Mouse (Mus musculus): ENCODE data around the gene Trove2.
"Not testable (repeated sequence)": the region's sequence is repeated elsewhere in the genome, so short reads cannot be mapped to it uniquely, and the experiment has no call there.

Gene Trove2

DNA sequence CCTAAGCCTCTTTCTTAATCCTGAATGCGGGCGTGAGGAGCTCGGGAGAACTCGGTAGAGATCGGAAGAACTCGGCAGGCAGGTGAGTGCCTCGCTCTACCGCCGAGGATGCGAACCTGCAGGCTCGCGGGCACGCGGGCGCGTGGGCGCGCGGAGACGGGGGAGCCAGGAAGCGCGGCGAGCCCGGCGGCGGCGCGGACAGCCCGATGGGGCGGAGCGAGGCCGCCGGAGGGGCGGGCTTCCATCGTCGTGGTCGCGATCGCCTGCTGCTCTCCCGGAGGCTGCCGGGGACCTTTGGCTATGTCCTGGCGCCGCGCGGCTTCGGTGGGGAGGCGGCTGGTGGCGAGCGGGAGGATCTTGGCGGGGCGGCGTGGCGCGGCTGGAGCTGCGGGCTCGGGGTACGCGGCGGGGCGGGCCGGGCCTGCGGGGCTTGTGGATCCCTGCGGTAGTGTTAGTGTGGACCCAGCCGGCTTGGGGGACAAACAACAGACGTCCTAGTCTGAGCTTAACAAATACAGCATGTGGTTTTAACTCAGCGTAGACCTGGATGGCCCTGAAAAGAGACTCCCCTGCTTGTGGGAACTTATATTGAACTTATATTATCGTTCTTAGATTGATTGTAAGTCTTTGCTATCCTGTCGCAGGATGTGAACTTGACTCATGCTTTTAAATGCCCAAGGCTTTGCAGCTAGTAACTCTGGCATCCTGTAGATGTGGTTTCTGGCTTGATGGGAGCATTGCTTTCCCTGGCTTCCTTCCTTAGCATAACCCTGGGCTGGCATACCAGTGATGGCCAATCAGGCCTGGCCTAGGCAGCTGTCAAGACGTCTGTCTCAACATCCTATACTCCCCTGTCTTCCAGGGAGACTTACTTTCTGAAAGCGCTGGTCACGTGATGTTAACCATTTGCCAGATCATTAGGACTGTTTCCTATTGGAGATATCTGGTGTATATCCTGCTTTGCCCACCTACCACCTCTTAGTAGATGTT, 37.2 kb downstream of the Trove2 start:
- peak; percentile 49 for DNase-seq (ENCODE audit: extremely low spot score, low read depth, low spot score)

DNA sequence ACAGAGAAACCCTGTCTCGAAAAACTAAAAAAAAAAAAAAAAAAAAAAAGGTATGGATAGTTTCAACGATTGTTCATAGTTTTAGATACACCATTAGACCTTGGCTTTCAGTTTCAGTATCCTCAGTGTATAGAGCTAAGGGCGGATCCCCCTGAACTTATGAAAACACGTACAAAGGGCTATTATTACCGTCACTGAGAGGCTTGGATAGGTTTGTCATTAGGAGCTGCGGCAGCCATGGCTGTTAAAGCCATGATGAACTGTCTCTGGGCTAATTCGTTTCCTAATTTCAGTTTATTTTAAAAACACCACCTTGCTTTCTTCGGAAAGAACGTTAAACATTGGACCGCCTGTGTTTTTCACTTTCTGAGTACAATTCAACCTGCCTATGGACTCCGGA, 38.1 kb downstream of the Trove2 start:
- no peak for DNase-seq (ENCODE audit: extremely low spot score, low read depth, low spot score)

DNA sequence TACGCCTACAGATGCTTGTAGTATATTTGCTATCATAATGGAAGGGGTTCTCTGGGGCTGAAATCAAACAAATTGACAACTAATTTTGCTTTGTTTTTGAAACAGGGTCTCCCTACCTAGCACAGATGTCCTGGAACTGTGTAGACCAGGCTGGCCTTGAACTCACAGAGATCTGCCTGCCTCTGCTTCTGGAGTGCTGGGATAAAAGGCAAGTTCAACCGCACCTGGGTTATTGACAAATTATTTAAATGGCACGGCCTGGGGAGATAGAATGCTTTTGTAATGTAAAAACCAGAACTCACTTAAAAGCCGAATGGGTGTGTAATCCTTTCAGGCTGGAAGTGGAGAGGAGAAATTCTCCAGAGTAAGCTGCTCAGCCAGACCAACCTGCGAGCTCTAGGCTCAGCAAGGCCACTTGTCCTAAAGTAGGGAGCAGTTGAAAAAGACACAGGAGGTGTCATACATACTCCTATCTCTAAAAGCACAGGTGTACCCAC, 42.9 kb downstream of the Trove2 start:
- DNase-seq (ENCODE audit: extremely low spot score, low read depth, low spot score) = no peak

DNA sequence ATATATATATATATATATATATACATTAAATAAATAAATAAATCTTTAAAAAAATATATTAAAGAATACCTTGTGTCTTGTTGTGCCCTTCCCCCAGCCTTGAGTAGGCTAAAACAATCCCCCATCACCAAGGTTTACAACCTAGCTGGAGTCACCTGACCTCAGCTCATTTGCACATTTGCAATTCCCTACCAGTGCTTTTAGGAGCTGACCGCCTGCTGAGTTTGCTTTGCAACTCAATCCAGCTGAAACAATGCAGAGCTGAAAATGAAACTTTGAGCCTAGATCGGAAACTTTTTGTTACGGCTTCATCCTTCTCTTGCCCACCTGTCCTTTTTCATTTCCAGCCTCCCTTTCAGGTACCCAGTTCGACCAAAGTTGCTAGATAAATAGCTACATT, 45.2 kb downstream of the Trove2 start:
- no peak for DNase-seq (ENCODE audit: extremely low spot score, low read depth, low spot score)

DNA sequence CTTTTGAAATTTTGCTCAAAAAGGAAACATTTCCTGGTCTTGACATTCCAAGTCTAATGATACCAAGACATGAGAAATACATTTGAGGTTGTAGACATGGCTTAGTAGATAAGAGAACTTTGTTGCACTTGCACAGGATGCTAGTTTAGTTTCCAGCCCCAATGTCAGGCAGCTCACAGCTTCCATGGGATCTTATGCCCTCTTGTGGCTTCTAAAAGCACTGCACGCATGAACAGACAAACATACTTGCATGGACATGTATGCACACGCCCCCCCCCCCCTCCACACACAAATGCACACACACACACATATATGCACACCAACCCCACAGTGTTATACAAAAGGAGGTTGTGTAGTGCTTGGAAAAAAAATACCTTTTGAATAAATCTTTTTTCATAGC, 46.0 kb downstream of the Trove2 start:
- no peak for DNase-seq (ENCODE audit: extremely low spot score, low read depth, low spot score)

DNA sequence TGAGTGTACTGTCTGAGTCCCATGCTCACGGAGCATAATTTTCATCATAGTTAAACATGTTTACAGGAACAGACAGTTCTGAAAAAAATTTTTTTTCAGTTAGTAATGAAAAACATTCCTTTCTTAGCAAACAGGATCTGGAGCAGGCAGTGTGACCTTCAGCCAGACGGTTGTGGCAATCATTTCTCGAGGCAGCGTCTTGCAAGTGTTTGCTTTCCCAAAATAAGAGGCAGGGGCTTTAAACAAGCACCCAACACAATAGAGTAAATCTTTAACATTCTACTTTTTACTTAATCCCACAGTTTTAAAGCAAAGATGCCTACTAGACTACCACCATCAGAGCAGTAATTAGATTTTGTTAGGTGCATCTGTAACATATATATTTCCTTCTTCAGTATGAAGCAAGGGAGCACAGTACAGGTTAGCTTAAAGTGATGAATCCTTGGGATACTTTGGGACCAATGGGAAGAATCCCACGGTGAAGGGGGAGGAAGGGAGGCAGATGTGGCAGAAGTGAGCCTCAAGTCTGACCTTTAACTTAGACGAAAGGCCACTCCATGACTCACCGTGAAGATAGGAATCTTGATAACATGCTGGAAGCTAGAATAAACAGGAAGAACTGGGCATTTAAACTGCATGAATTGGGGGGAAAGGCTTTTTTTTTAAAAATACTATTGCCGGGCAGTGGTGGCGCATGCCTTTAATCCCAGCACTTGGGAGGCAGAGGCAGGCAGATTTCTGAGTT, 49.0 kb downstream of the Trove2 start:
- no peak for DNase-seq (ENCODE audit: extremely low spot score, low read depth, low spot score)

DNA sequence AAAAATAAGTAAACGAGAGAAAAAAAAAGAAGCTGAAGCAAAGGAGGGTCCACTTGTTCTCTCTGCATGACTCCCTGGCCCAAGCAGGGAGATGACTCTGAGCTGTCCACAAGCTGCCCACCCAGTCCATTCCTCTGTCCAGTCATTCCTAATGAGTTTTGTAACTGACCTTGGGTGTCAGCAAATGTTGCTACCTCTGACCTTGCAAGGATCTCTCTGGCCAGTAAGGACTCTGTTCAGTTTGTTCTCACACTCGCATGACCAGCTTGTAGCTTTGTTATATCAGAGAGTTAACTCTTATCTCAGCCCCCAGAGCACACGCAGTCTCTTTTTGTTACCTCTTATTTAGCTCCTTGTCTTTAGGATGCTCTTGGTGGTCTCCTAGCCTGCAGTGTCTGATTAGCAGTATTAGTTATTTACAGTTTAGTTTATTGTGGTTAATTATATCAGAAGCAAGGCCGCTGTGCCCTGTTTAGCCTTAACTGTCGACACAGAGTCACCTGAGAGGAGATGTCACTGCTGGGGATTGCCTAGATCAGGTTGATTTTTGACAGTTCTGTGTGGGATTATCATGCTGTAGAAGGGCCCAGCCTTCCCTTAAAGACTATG, 52.3 kb downstream of the Trove2 start:
- DNase-seq (ENCODE audit: extremely low spot score, low read depth, low spot score) = no peak

DNA sequence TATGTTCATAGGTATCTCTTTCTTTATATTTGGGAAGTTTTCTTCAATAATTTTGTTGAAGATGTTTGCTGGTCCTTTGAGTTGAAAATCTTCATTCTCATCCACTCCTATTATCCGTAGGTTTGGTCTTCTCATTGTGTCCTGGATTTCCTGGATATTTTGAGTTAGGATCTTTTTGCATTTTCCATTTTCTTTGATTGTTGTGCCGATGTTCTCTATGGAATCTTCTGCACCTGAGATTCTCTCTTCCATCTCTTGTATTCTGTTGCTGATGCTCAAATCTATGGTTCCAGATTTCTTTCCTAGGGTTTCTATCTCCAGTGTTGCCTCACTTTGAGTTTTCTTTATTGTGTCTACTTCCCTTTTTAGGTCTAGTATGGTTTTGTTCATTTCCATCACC, 60.8 kb downstream of the Trove2 start, which contains the start of gene Glrx2:
Gene Glrx2 (plus strand): TSS at position 301 of the 400 bp plus-strand sequence.
- DNase-seq (ENCODE audit: extremely low spot score, low read depth, low spot score) = not testable (repeated sequence)

DNA sequence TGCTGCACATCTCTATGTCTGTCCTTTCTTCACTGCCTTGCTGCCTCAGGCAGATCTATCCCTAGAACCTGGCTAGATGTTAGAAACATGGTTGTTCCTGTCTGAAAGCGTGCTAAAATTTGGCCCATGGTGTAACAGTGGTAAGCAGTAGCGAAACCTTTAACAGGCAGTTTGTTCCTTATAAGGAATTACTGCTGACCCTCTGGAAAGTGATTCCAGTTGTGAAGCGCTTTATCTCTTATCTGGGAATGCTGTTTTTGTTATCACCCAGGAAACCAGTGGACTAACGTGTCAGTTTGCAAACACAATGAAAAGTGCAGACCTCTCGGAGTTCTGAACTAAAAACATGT, 66.3 kb downstream of the Trove2 start:
- no peak for DNase-seq (ENCODE audit: extremely low spot score, low read depth, low spot score)

DNA sequence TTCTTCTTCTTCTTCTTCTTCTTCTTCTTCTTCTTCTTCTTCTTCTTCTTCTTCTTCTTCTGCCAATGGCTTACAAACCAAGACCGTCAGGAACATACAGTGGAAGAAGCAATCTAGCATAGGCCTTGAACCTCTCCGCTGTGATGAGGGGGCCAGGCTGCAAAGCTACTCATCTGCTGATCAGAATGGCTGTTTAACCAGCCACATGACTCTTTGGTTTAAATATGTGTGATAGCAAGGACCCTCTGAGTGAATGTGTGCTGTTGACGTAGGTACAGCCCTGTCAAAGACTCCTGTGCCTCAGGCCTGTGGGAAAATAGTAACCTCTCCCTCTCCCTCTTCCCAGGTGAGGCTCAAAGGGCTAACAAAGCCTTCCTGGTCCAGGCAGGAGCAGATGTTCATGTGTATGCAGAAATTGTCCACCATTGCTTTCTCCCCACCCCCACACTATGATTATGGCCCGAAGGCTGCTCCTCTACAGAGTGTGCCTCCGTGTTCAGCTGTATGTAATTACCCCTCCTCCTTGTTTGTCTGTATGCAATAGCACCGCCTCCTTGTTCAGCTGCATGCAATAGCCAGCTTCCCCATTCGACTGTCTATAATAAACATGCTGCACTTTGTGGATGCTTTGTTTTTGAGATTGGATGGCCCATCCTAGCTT, 66.8 kb downstream of the Trove2 start:
- no peak for DNase-seq (ENCODE audit: extremely low spot score, low read depth, low spot score)

DNA sequence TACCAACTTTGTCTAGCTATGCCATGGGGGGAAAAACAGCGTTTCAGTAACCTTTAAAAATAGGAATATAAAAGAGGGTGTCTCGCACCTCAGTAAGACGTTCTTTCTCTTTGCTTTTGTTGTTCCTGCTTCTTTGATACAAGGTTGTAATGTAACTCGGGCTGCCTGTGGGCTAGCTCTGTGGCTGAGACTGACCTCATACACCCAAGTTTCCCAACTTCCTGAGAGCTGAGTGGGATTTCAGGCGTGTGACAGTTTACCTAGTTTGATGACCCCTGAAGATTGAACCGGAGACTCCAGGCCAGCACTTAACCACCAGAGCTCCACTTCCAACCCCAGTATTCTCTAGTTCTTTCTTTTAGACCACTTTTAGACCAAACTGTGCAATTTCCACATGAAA, 68.5 kb downstream of the Trove2 start:
- DNase-seq (ENCODE audit: extremely low spot score, low read depth, low spot score) = no peak

DNA sequence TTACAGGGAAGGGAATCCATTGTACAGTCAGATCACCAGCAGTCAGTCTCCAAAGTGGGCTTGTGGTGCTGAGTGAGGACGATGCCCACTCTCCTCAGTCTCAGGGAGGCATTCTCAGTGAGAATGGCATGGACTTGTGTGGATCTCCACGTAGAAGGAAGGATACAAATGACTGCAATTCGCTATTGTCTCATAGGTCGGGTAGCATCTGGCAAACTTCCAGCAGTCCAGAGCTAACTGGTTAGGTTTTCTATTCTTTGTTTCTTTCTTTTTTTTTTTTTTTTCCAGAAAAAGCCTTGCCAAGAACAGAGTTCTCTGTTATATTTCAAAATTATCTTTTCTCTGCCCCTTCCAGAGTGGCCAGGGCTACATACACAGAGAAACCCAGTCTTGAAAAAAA, 69.9 kb downstream of the Trove2 start:
- DNase-seq (ENCODE audit: extremely low spot score, low read depth, low spot score) = no peak

DNA sequence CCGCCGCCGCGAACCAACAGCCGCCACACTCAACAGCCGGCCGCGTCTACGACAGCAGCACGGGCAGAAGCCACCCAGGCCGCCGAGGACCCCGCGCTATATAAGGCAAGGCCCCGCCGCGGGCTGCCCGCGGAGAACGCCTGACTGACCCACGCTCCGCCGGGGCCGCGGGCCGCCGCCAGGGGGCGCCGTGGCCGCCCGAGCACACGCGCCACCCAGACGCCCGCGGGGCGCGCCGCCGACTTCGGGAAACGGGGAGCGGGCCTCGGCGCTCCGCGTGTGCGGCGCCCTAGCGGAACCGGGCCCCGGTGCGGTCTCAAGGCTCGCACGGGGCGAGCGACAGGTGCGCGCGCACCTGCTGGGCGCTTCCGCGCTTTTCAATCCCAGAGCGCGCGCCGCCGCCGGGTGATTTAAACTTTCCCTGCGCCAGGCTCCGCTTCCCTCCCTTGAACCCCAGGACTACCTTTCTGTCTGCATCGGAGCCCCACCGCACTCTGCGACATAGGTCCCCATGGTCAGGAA, 74.1 kb downstream of the Trove2 start, which contains the start of gene Cdc73:
Gene Cdc73 (minus strand): TSS at position 153 of the 522 bp plus-strand sequence.
- DNase-seq (ENCODE audit: extremely low spot score, low read depth, low spot score) = no peak

DNA sequence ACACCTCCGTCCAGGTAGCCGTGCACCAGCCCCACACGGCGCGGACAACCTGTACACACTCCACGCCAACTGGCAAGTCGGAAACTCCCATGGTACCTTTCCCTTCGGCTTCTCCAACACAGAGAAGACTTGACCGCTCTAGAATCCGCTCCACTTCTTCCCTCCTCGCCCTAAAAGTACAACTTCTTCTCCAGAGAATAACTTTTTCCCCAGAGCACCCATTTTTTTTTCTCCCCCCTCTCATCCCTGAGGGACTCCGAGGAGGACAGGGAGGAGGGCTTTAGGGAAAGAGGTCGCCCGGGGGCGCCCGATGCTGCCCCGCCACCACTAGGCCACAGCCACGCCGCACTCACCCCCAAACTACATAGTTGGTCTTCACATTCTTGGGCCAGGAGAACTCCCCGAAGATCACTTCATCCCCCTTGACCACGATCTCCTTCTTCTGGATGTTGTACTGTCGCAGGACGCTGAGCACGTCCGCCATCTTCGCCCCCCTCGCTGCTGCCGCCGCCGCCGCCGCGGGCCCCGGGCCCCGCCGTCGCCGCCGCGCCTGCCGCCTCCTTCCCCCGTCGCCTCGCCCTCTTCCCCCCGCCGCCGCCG, 74.6 kb downstream of the Trove2 start:
- DNase-seq (ENCODE audit: extremely low spot score, low read depth, low spot score) = no peak

DNA sequence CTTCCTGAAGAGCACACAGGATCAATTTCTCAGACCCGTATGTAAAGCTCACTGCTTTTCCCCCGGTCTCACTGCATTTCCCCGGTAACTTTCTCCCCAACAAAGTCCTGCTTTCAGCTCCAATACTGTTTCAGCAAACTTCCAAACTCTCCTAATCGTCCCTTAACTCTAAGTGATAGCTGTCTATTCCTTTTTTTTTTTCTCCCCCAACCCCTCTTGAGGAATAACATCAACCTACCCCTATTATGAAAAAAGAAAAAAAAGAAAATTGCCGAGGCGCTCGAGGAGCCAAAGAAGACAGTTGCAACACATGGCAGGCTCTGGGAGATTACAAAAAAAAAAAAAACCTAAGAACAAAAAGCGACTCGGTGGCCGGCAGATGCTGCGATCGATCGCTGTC, 75.1 kb downstream of the Trove2 start:
- DNase-seq (ENCODE audit: extremely low spot score, low read depth, low spot score) = no peak

All from hindlimb bud, embryonic 11.5 days (tissue).